Mouse (Mus musculus) limb, embryonic 15.5 days (tissue): ENCODE results near the gene Rnf216. TPM values are rescaled to one million over a fixed set of nuclear protein-coding genes. Genes with fewer than 3 reads are reported as not detected.

Source experiments
- ATAC-seq: fragments of 200-750 bp; cut with Nextera tagmentation; 2 replicates; pipeline ENCODE4 v1.8.0; 2017; ENCODE audit warnings: low read depth, moderate TSS enrichment; ENCODE audit not compliant: insufficient number of reproducible peaks, low FRiP score, low TSS enrichment
- H3K27ac ChIP-seq: fragments of 300-500 bp; sonication (generic); 2 replicates; pipeline ENCODE4 v1.5.1; 2015; ENCODE audit warnings: moderate library complexity, mild to moderate bottlenecking, inconsistent platforms
- H3K27me3 ChIP-seq: fragments of 300-500 bp; sonication (generic); 2 replicates; pipeline ENCODE4 v1.6.1; 2015; ENCODE audit warnings: inconsistent platforms
- H3K36me3 ChIP-seq: fragments of 300-500 bp; sonication (generic); 2 replicates; pipeline ENCODE4 v1.6.1; 2015; ENCODE audit warnings: inconsistent platforms
- H3K4me1 ChIP-seq: fragments of 300-500 bp; sonication (generic); 2 replicates; pipeline ENCODE4 v1.6.1; 2015; ENCODE audit warnings: inconsistent platforms
- H3K4me2 ChIP-seq: fragments of 300-500 bp; sonication (generic); 2 replicates; pipeline ENCODE4 v1.6.1; 2015; ENCODE audit warnings: mild to moderate bottlenecking, inconsistent platforms
- H3K4me3 ChIP-seq: fragments of 300-500 bp; sonication (generic); 2 replicates; pipeline ENCODE4 v1.5.1; 2015; ENCODE audit warnings: mild to moderate bottlenecking, inconsistent platforms
- H3K9ac ChIP-seq: fragments of 300-500 bp; sonication (generic); 2 replicates; pipeline ENCODE4 v1.6.1; 2015; ENCODE audit warnings: inconsistent platforms
- H3K9me3 ChIP-seq: fragments of 300-500 bp; sonication (generic); 2 replicates; pipeline ENCODE4 v1.6.1; 2016; ENCODE audit warnings: inconsistent platforms
- WGBS: fragments of 180-500 bp; shearing (Covaris S2); methylation state at CpG from one replicate; pipeline ENCODE4 v1.1.7; 2015; 5-methylcytosine and 5-hydroxymethylcytosine counted together
- polyA plus RNA-seq: library from polyadenylated mRNA; unstranded; fragments of >200 nt; fragmentation: Nextera tagmentation; extraction: Ambion mirVana; gene quantifications from 2 replicates; pipeline ENCODE4 v1.2.1, GENCODE M21; 2015

The Rnf216 gene
- polyA plus RNA-seq, 1 experiment from 2014 or later = 40.4 TPM

GRCm38 (mm10) chr5:143130342-143130741, 17.5 kb upstream of the Rnf216 start:
- H3K4me2 ChIP-seq = no peak overlapping the region
- H3K4me3 ChIP-seq = no peak overlapping the region
- H3K36me3 ChIP-seq = no peaks in the 10 kb centered on the region
- H3K27ac ChIP-seq = no peak overlapping the region
- H3K9me3 ChIP-seq = no peaks in the 10 kb centered on the region
- H3K9ac ChIP-seq = no peak overlapping the region
- ATAC-seq = no peak
- H3K4me1 ChIP-seq = no peaks in the 10 kb centered on the region
- H3K27me3 ChIP-seq = no peaks in the 10 kb centered on the region
- 91% methylated on average over 7 of the region's 7 CpGs for WGBS

- Histone ChIP-seq H3K4me1 (no peaks in the 10 kb centered on the region), H3K27ac (no peak overlapping the region), H3K9me3 (no peaks in the 10 kb centered on the region), H3K4me3 (no peak overlapping the region), H3K36me3 (no peaks in the 10 kb centered on the region), H3K27me3 (no peaks in the 10 kb centered on the region), H3K4me2 (no peak overlapping the region), H3K9ac (no peak overlapping the region)
- WGBS = 88% methylated on average over 16 of the region's 16 CpGs
- ATAC-seq = no peak
Measured at GRCm38 (mm10) chr5:143129101-143129500, 16.3 kb upstream of the Rnf216 start.

GRCm38 (mm10) chr5:143127837-143128236, 15.0 kb upstream of the Rnf216 start:
- Histone ChIP-seq H3K4me3 (no peak overlapping the region), H3K4me2 (no peak overlapping the region), H3K4me1 (no peaks in the 10 kb centered on the region), H3K9ac (no peak overlapping the region), H3K27me3 (no peaks in the 10 kb centered on the region), H3K9me3 (no peaks in the 10 kb centered on the region), H3K36me3 (no peaks in the 10 kb centered on the region), H3K27ac (no peak overlapping the region)
- no peak for ATAC-seq
- WGBS = 77% methylated on average over 8 of the region's 8 CpGs

- Histone ChIP-seq H3K4me1 (no peaks in the 10 kb centered on the region), H3K27me3 (no peaks in the 10 kb centered on the region), H3K27ac (no peak overlapping the region), H3K9ac (no peak overlapping the region), H3K9me3 (no peaks in the 10 kb centered on the region), H3K4me2 (no peak overlapping the region), H3K4me3 (no peak overlapping the region), H3K36me3 (no peaks in the 10 kb centered on the region)
- ATAC-seq = no peak
- 68% methylated on average over 4 of the region's 4 CpGs for WGBS
Measured at GRCm38 (mm10) chr5:143126908-143127307, 14.1 kb upstream of the Rnf216 start.

- no peak overlapping the region for H3K9ac ChIP-seq
- ATAC-seq = no peak
- H3K27me3 ChIP-seq = no peaks in the 10 kb centered on the region
- H3K4me2 ChIP-seq = no peak overlapping the region
- H3K36me3 ChIP-seq = no peaks in the 10 kb centered on the region
- no peak overlapping the region for H3K4me3 ChIP-seq
- H3K9me3 ChIP-seq = no peaks in the 10 kb centered on the region
- H3K27ac ChIP-seq = no peak overlapping the region
- no peaks in the 10 kb centered on the region for H3K4me1 ChIP-seq
- 86% methylated on average over 9 of the region's 9 CpGs for WGBS
Measured at GRCm38 (mm10) chr5:143126089-143126488, 13.3 kb upstream of the Rnf216 start.

- Histone ChIP-seq H3K9ac (no peak overlapping the region), H3K36me3 (no peaks in the 10 kb centered on the region), H3K9me3 (no peaks in the 10 kb centered on the region), H3K27me3 (no peaks in the 10 kb centered on the region), H3K4me1 (no peaks in the 10 kb centered on the region), H3K4me3 (no peak overlapping the region), H3K4me2 (no peak overlapping the region), H3K27ac (no peak overlapping the region)
- WGBS = 75% methylated on average over 7 of the region's 7 CpGs
- no peak for ATAC-seq
Measured at GRCm38 (mm10) chr5:143125601-143126000, 12.8 kb upstream of the Rnf216 start.

- Histone ChIP-seq H3K4me3 (no peak overlapping the region), H3K27me3 (no peaks in the 10 kb centered on the region), H3K4me1 (no peaks in the 10 kb centered on the region), H3K9ac (no peak overlapping the region), H3K9me3 (no peaks in the 10 kb centered on the region), H3K4me2 (no peak overlapping the region), H3K27ac (no peak overlapping the region), H3K36me3 (no peaks in the 10 kb centered on the region)
- WGBS = 81% methylated on average over 4 of the region's 4 CpGs
- ATAC-seq = no peak
Measured at GRCm38 (mm10) chr5:143124805-143125378, 12.1 kb upstream of the Rnf216 start.

- WGBS = 15% methylated on average over 1 of the region's 1 CpGs
- no peak for ATAC-seq
- H3K4me1 ChIP-seq = no peaks in the 10 kb centered on the region
- no peak overlapping the region for H3K9ac ChIP-seq
- H3K27ac ChIP-seq = no peak overlapping the region
- H3K4me3 ChIP-seq = no peak overlapping the region
- H3K4me2 ChIP-seq = no peak overlapping the region
- H3K27me3 ChIP-seq = no peaks in the 10 kb centered on the region
- no peaks in the 10 kb centered on the region for H3K9me3 ChIP-seq
- no peaks in the 10 kb centered on the region for H3K36me3 ChIP-seq
Measured at GRCm38 (mm10) chr5:143122673-143123072, 9.9 kb upstream of the Rnf216 start.

GRCm38 (mm10) chr5:143122125-143122524, 9.3 kb upstream of the Rnf216 start:
- H3K4me3 ChIP-seq = no peak overlapping the region
- H3K9me3 ChIP-seq = no peaks in the 10 kb centered on the region
- WGBS = 86% methylated on average over 8 of the region's 8 CpGs
- H3K4me2 ChIP-seq = no peak overlapping the region
- H3K27ac ChIP-seq = no peak overlapping the region
- no peaks in the 10 kb centered on the region for H3K36me3 ChIP-seq
- H3K9ac ChIP-seq = no peak overlapping the region
- H3K27me3 ChIP-seq = no peaks in the 10 kb centered on the region
- H3K4me1 ChIP-seq = no peaks in the 10 kb centered on the region
- no peak for ATAC-seq

- Histone ChIP-seq H3K27me3 (no peaks in the 10 kb centered on the region), H3K4me2 (no peak overlapping the region), H3K36me3 (no peaks in the 10 kb centered on the region), H3K9ac (no peak overlapping the region), H3K4me3 (no peak overlapping the region), H3K4me1 (peaks cover 8% of the 10 kb centered on the region), H3K9me3 (no peaks in the 10 kb centered on the region), H3K27ac (no peak overlapping the region)
- 88% methylated on average over 3 of the region's 3 CpGs for WGBS
- no peak for ATAC-seq
Measured at GRCm38 (mm10) chr5:143106842-143107241, 6.0 kb downstream of the Rnf216 start.

- peaks cover 2% of the 10 kb centered on the region; the same call in 1 of the 2 replicates for H3K36me3 ChIP-seq
- H3K4me2 ChIP-seq = no peak overlapping the region
- no peak for ATAC-seq
- no peak overlapping the region for H3K9ac ChIP-seq
- H3K27ac ChIP-seq = no peak overlapping the region
- no peaks in the 10 kb centered on the region for H3K9me3 ChIP-seq
- no peaks in the 10 kb centered on the region for H3K27me3 ChIP-seq
- peaks cover 2% of the 10 kb centered on the region; the same call in 1 of the 2 replicates for H3K4me1 ChIP-seq
- no peak overlapping the region for H3K4me3 ChIP-seq
- 94% methylated on average over 2 of the region's 2 CpGs for WGBS
Measured at GRCm38 (mm10) chr5:143103231-143103630, 9.6 kb downstream of the Rnf216 start.

GRCm38 (mm10) chr5:143101626-143102025, 11.2 kb downstream of the Rnf216 start:
- Histone ChIP-seq H3K9ac (no peak overlapping the region), H3K27me3 (no peaks in the 10 kb centered on the region), H3K27ac (no peak overlapping the region), H3K4me1 (peaks cover 2% of the 10 kb centered on the region; the same call in 1 of the 2 replicates), H3K4me2 (no peak overlapping the region), H3K4me3 (no peak overlapping the region), H3K36me3 (peaks cover 4% of the 10 kb centered on the region; the same call in 1 of the 2 replicates), H3K9me3 (no peaks in the 10 kb centered on the region)
- 71% methylated on average over 1 of the region's 1 CpGs for whole genome bisulfite sequencing
- ATAC-seq = no peak

GRCm38 (mm10) chr5:143095256-143095655, 17.5 kb downstream of the Rnf216 start:
- H3K4me2 ChIP-seq = no peak overlapping the region
- H3K4me3 ChIP-seq = no peak overlapping the region
- 92% methylated on average over 7 of the region's 7 CpGs for WGBS
- no peak for ATAC-seq
- no peaks in the 10 kb centered on the region for H3K9me3 ChIP-seq
- no peak overlapping the region for H3K27ac ChIP-seq
- peaks cover 49% of the 10 kb centered on the region for H3K36me3 ChIP-seq
- H3K9ac ChIP-seq = no peak overlapping the region
- no peaks in the 10 kb centered on the region for H3K4me1 ChIP-seq
- H3K27me3 ChIP-seq = no peaks in the 10 kb centered on the region
